Mouse (Mus musculus) ES-Bruce4 (cell line): ENCODE results near the gene Chd5.

Experiments used
- CTCF ChIP-seq: IDR thresholded peaks from one replicate; pipeline ENCODE4 v1.8.1; 2011; ENCODE audit warnings: low read depth, low read length
- EP300 ChIP-seq: IDR thresholded peaks from 2 replicates; pipeline ENCODE4 v1.6.1; 2011; ENCODE audit warnings: low read depth, low read length; ENCODE audit not compliant: insufficient read depth
- POLR2A ChIP-seq: IDR thresholded peaks from one replicate; pipeline ENCODE4 v1.8.1; 2011; ENCODE audit warnings: low read length; ENCODE audit not compliant: insufficient read depth

DNA sequence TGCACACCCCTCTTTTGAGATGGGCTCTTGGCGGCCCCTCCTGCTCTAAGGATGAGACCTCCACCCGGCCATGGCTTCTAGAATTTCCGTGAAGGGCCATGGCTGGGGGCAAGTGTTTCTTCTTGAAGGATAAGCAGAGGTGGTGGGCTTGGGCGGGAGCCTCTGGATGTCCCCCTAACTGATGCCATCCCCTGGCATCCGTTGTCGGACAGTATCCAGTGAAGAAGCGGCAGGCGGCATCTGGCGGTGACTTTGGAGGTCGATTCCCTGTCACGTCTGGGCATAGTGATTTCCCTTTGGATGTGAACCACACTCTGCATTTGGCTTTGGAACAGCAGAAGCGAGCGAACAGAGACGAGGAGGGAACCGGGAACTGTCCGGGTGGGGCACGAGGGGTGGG, 54.2 kb downstream of the Chd5 start:
- no peak for TF ChIP-seq POLR2A
- TF ChIP-seq CTCF = no peak
- no peak for TF ChIP-seq EP300
